In genomic region chr1:39760181-39760715, GRCm38 (mm10) we compare ENCODE assay signal across 28 mouse cellular contexts. TPM values are rescaled to one million over a fixed set of nuclear protein-coding genes. Genes with fewer than 3 reads are reported as not detected.
DNase-seq lines count a peak whose midpoint lies in the region; ATAC-seq lines count a peak whose summit lies in the region.
"Had no signal": no experiment of that assay in that cellular context is flagged by ENCODE, and none has a peak within 500 bp of the region (broad histone marks: within the 10 kb centered on the region; RNA-seq: fewer than 3 reads in every experiment).

No protein-coding gene starts in this region.

- no peak overlapping the region for H3K4me2 ChIP-seq in heart, embryonic 15.5 days
- no peak overlapping the region for H3K4me2 ChIP-seq in lung, embryonic 15.5 days

- no peak overlapping the region for H3K4me3 ChIP-seq in heart, embryonic 15.5 days
- no peak overlapping the region for H3K4me3 ChIP-seq in lung, embryonic 15.5 days
- H3K4me3 ChIP-seq in brown adipose tissue, adult 24 weeks (ENCODE audit: insufficient read depth, low read depth, low read length) = no peak overlapping the region
- no peak overlapping the region for H3K4me3 ChIP-seq in macrophage (ENCODE audit: inconsistent target)
- H3K4me3 ChIP-seq: erythroblast, embryonic 14.5 days; neural tube, embryonic 12.5 days had no signal

- no peak for ATAC-seq in heart, embryonic 15.5 days (replicated peaks; ENCODE audit: insufficient number of reproducible peaks, insufficient read depth, low FRiP score, low read depth)
- no peak for ATAC-seq in lung, embryonic 15.5 days (ENCODE audit: borderline replicate concordance, extremely low read depth, low FRiP score, low TSS enrichment)
- ATAC-seq: forebrain, embryonic 14.5 days had no signal

- no peaks in the 10 kb centered on the region for H3K27me3 ChIP-seq in heart, embryonic 15.5 days
- H3K27me3 ChIP-seq in lung, embryonic 15.5 days = no peaks in the 10 kb centered on the region
- H3K27me3 ChIP-seq: neural tube, embryonic 12.5 days had no signal

- no peaks in the 10 kb centered on the region for H3K36me3 ChIP-seq in heart, embryonic 15.5 days
- no peaks in the 10 kb centered on the region for H3K36me3 ChIP-seq in lung, embryonic 15.5 days
- H3K36me3 ChIP-seq in macrophage (ENCODE audit: inconsistent target) = no peaks in the 10 kb centered on the region
- H3K36me3 ChIP-seq: neural tube, embryonic 12.5 days had no signal

- H3K4me1 ChIP-seq in heart, embryonic 15.5 days (replicated peaks) = peaks cover 48% of the 10 kb centered on the region
- H3K4me1 ChIP-seq in lung, embryonic 15.5 days = peaks cover 41% of the 10 kb centered on the region
- H3K4me1 ChIP-seq in brown adipose tissue, adult 24 weeks (ENCODE audit: control insufficient read depth, insufficient read depth, insufficient read length, low read length) = peaks cover 19% of the 10 kb centered on the region

- H3K27ac ChIP-seq in heart, embryonic 15.5 days = peak overlapping the region; percentile 44; the same call in 1 of the 2 replicates
- H3K27ac ChIP-seq in lung, embryonic 15.5 days = 0 out of 2 replicates have a peak overlapping the region, but pooled peaks have one; percentile 23
- peak overlapping the region; percentile 28 for H3K27ac ChIP-seq in brown adipose tissue, adult 24 weeks (replicated peaks; ENCODE audit: low read depth, low read length)
- peak overlapping the region; percentile 56 for H3K27ac ChIP-seq in macrophage
- H3K27ac ChIP-seq: neural tube, embryonic 12.5 days had no signal

- no peak overlapping the region for H3K9ac ChIP-seq in heart, embryonic 15.5 days
- no peak overlapping the region for H3K9ac ChIP-seq in lung, embryonic 15.5 days
- H3K9ac ChIP-seq: neural tube, embryonic 12.5 days had no signal

- H3K79me2 ChIP-seq in macrophage (ENCODE audit: inconsistent target) = no peaks in the 10 kb centered on the region

- DNase-seq in heart, adult 8-10 months (ENCODE audit: low spot score) = no peak
- no peak for DNase-seq in lung, postnatal 4 days
- DNase-seq in urinary bladder, postnatal 14 days (ENCODE audit: low spot score) = no peak
- no peak for DNase-seq in thymus, postnatal 25 days
- DNase-seq: cerebellum, adult 11 months; cerebellum, postnatal 25 days; embryo, embryonic 11 days; gastrocnemius, postnatal 36 days; liver; right cerebral cortex, postnatal 14 days; thymus, postnatal 4 days had no signal

- H3K9me3 ChIP-seq in heart, embryonic 15.5 days (replicated peaks) = no peaks in the 10 kb centered on the region
- no peaks in the 10 kb centered on the region for H3K9me3 ChIP-seq in lung, embryonic 15.5 days
- H3K9me3 ChIP-seq: neural tube, embryonic 12.5 days had no signal

- 73% methylated on average over 6 of the region's 6 CpGs for WGBS in heart, embryonic 15.5 days
- WGBS in lung, embryonic 15.5 days = 58% methylated on average over 6 of the region's 6 CpGs
- WGBS in macrophage (ENCODE audit: missing documents) = 85% methylated on average over 6 of the region's 6 CpGs

RNA-seq across cellular contexts. Expression of gene Rfx8, which starts 39.5 kb away (rescaled TPM):
- 0.43 and 0.70 TPM in 2 replicates for polyA plus RNA-seq in heart, embryonic 15.5 days (2015; fragmentation: Nextera tagmentation; extraction: Ambion mirVana)
- total RNA-seq in heart, adult 8-10 months (2022) = under 1 TPM; 0.16 to 0.23 (median 0.19) TPM
- 0.58 and 0.67 TPM in 2 replicates for polyA plus RNA-seq in lung, embryonic 15.5 days (2015; fragmentation: Nextera tagmentation; extraction: Ambion mirVana)
- not detected in 2 replicates for polyA plus RNA-seq in brown adipose tissue, adult 24 weeks (2012; ENCODE audit: insufficient read depth, insufficient read length, missing spikeins)
- total RNA-seq in macrophage (2018; cell fraction: chromatin; rRNA removed) = not detected
- under 1 TPM in 1 of 26 experiments, not detected in 25; 0.10 TPM for total RNA-seq in macrophage (2018; cell fraction: cytosol; rRNA removed)
- total RNA-seq in macrophage (2018; cell fraction: nucleus; rRNA removed) = not detected
- polyA plus RNA-seq in macrophage (2018) = not detected in 3 replicates
- total RNA-seq: ES-E14; gastrocnemius, postnatal 36 days; left cerebral cortex, postnatal 10 days had no signal
- polyA plus RNA-seq: CD4-positive, CD25-positive, alpha-beta regulatory T cell, adult 4 months; kidney, adult 2 months; large intestine, adult 2 months; neural tube, embryonic 12.5 days had no signal

RNA-seq across cellular contexts. Expression of gene Gm3646, which starts 44.9 kb away (rescaled TPM):
- polyA plus RNA-seq in heart, embryonic 15.5 days (2015; fragmentation: Nextera tagmentation; extraction: Ambion mirVana) = 3.5 and 3.6 TPM in 2 replicates
- total RNA-seq in heart, adult 8-10 months (2022) = 10 to 100 TPM in 2 of 4 experiments, 1 to 10 TPM in 2; 7.6 to 12.8 (median 10.7) TPM
- not detected in 2 replicates for polyA plus RNA-seq in lung, embryonic 15.5 days (2015; fragmentation: Nextera tagmentation; extraction: Ambion mirVana)
- polyA plus RNA-seq in brown adipose tissue, adult 24 weeks (2012; ENCODE audit: insufficient read depth, insufficient read length, missing spikeins) = not detected in 2 replicates
- not detected for total RNA-seq in macrophage (2018; cell fraction: chromatin; rRNA removed)
- total RNA-seq in macrophage (2018; cell fraction: cytosol; rRNA removed) = not detected
- not detected for total RNA-seq in macrophage (2018; cell fraction: nucleus; rRNA removed)
- not detected in 3 replicates for polyA plus RNA-seq in macrophage (2018)
- total RNA-seq: adrenal gland, postnatal 14 days; ES-E14; layer of hippocampus, postnatal 14 days; left cerebral cortex, postnatal 10 days had no signal
- polyA plus RNA-seq: brain, embryonic 14.5 days; CD4-positive, CD25-positive, alpha-beta regulatory T cell, adult 4 months; erythroblast, embryonic 14.5 days; forebrain, embryonic 14.5 days; hindbrain, embryonic 11.5 days; kidney, adult 2 months; large intestine, adult 2 months; liver, embryonic 16.5 days; neural tube, embryonic 12.5 days had no signal
